Mouse (Mus musculus): ENCODE data around the gene Ndel1. TPM values are rescaled to one million over a fixed set of nuclear protein-coding genes. Genes with fewer than 3 reads are reported as not detected.
"Not testable (repeated sequence)": the region's sequence is repeated elsewhere in the genome, so short reads cannot be mapped to it uniquely, and the experiment has no call there.

Ndel1 gene
- polyA plus RNA-seq, 1 experiment from 2014 or later, result 61.6 TPM

DNA sequence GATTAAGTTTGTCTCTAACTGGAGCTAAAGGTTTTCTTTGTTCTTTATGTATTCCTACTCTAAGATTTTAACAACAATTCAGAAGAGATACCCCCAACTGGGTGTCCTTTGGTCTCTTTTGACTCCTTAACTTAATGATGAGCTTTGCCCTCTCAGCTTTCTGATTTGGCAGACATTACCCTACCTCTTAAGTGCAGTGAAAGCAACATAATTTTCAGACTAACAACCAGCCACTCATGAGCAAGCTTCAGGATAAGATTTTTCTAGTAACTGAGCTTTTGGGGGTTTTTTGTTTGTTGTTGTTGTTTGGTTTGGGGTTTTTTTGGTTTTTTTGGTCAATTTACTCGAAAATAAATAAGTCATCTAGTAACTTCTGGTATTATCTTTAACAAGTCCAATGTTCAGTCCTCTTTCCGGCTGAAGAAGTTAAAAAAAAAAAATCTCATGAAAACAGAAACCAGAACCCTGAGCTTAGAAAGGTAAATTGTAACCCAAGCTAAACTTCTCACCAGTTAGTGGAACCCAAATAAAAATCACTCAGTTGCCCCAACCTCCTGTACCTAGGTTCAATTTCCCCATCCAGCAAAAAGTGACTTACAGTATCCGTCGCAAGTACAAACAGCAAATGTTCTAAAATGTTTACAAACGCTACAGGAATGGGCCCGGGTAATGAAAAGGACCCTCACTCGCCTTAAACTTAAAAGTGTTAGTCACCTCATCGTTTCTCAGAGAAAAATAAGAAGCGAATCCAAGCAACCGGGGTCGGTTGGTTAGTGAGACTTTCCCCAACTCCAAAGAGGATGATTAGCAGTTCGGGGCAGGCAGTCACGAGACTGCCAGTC is 19.8 kb downstream of the Ndel1 start:
- peaks cover 12% of the 10 kb centered on the region for H3K4me1 ChIP-seq (ENCODE audit: control insufficient read depth, insufficient read depth, low read length)
- peak overlapping the region; percentile 93 for H3K27ac ChIP-seq (ENCODE audit: low read depth, low read length)
- peak overlapping the region; percentile 92 for H3K9ac ChIP-seq (ENCODE audit: low read length)
- no peaks in the 10 kb centered on the region for H3K9me3 ChIP-seq (ENCODE audit: control insufficient read depth, low read length)
- DNase-seq (ENCODE audit: low spot score), result no peak
- no peaks in the 10 kb centered on the region for H3K27me3 ChIP-seq (ENCODE audit: control insufficient read depth, insufficient read depth, low read length)
- H3K4me3 ChIP-seq (ENCODE audit: low read depth, low read length), result peak overlapping the region; percentile 92
- 6% methylated on average over 13 of the region's 13 CpGs for WGBS
- H3K4me2 ChIP-seq (ENCODE audit: low read depth), result peak overlapping the region; percentile 80
- no peaks in the 10 kb centered on the region for H3K36me3 ChIP-seq (ENCODE audit: control insufficient read depth, insufficient read depth, low read length)
- ATAC-seq (ENCODE audit: insufficient read depth, low FRiP score, low TSS enrichment), result no peak

GRCm38 (mm10) chr11:68850862-68851261 is 20.8 kb downstream of the Ndel1 start:
- H3K4me2 ChIP-seq (ENCODE audit: low read depth), result no peak overlapping the region
- DNase-seq (ENCODE audit: low spot score), result no peak
- H3K9ac ChIP-seq (ENCODE audit: low read length), result no peak overlapping the region
- ATAC-seq (ENCODE audit: insufficient read depth, low FRiP score, low TSS enrichment), result no peak
- peaks cover 12% of the 10 kb centered on the region for H3K4me1 ChIP-seq (ENCODE audit: control insufficient read depth, insufficient read depth, low read length)
- H3K36me3 ChIP-seq (ENCODE audit: control insufficient read depth, insufficient read depth, low read length), result no peaks in the 10 kb centered on the region
- 90% methylated on average over 7 of the region's 7 CpGs for WGBS
- no peak overlapping the region for H3K27ac ChIP-seq (ENCODE audit: low read depth, low read length)
- H3K4me3 ChIP-seq (ENCODE audit: low read depth, low read length), result no peak overlapping the region
- H3K9me3 ChIP-seq (ENCODE audit: control insufficient read depth, low read length), result no peaks in the 10 kb centered on the region
- H3K27me3 ChIP-seq (ENCODE audit: control insufficient read depth, insufficient read depth, low read length), result no peaks in the 10 kb centered on the region

DNA sequence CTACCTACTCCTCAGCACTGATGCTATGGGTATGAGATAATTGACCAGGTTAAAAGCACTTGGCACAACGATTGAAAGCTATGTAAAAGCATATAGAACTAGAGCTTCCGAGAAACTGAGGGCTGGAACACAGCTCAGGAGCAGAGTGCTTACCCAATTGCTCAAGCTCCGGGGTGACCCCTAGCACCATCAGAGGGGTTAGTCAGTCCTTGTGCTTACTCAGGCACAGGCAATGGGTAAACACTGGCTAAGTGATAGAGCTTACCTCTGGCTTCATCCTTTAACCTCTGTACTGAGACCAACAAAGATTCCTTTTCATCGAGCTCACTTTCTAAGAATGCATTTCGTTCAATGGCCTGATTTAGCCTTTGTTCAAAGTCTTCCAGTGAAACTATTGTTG is 32.1 kb downstream of the Ndel1 start:
- DNase-seq (ENCODE audit: low spot score), result no peak
- peaks cover 9% of the 10 kb centered on the region; the same call in 1 of the 2 replicates for H3K36me3 ChIP-seq (ENCODE audit: control insufficient read depth, insufficient read depth, low read length)

DNA sequence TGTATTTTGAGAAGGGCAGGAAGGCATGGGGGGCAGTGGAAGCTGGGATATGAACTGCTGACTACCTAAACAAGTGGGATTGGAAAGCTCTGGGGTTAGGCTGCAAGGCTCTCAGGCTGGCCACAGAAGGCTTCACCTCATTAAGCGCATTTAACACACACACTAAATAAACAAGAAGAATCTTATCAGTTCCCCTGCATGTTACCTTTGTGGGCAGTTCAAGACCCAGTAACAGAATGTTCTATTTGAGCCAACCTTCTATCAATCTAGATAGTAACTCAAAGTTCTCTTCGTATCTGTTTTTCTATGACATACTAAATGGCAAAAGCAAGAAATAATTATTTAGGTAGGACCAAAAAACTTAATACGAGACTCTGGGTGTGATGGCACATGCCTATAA is 36.6 kb downstream of the Ndel1 start:
- WGBS, result 94% methylated on average over 3 of the region's 3 CpGs
- H3K9me3 ChIP-seq (ENCODE audit: control insufficient read depth, low read length), result no peaks in the 10 kb centered on the region
- no peak for ATAC-seq (ENCODE audit: insufficient read depth, low FRiP score, low TSS enrichment)
- no peaks in the 10 kb centered on the region for H3K27me3 ChIP-seq (ENCODE audit: control insufficient read depth, insufficient read depth, low read length)
- H3K36me3 ChIP-seq (ENCODE audit: control insufficient read depth, insufficient read depth, low read length), result peaks cover 9% of the 10 kb centered on the region; the same call in 1 of the 2 replicates
- H3K4me2 ChIP-seq (ENCODE audit: low read depth), result no peak overlapping the region
- no peak overlapping the region for H3K9ac ChIP-seq (ENCODE audit: low read length)
- H3K27ac ChIP-seq (ENCODE audit: low read depth, low read length), result no peak overlapping the region
- no peaks in the 10 kb centered on the region for H3K4me1 ChIP-seq (ENCODE audit: control insufficient read depth, insufficient read depth, low read length)
- H3K4me3 ChIP-seq (ENCODE audit: low read depth, low read length), result no peak overlapping the region
- no peak for DNase-seq (ENCODE audit: low spot score)

More for the DNA sequence above, 32.1 kb downstream of the Ndel1 start:
- H3K9ac ChIP-seq (ENCODE audit: low read length), result no peak overlapping the region
- H3K4me1 ChIP-seq (ENCODE audit: control insufficient read depth, insufficient read depth, low read length), result no peaks in the 10 kb centered on the region
- H3K27me3 ChIP-seq (ENCODE audit: control insufficient read depth, insufficient read depth, low read length), result no peaks in the 10 kb centered on the region
- no peak overlapping the region for H3K27ac ChIP-seq (ENCODE audit: low read depth, low read length)
- no peak overlapping the region for H3K4me2 ChIP-seq (ENCODE audit: low read depth)
- ATAC-seq (ENCODE audit: insufficient read depth, low FRiP score, low TSS enrichment), result no peak
- 76% methylated on average over 5 of the region's 5 CpGs for WGBS
- no peaks in the 10 kb centered on the region for H3K9me3 ChIP-seq (ENCODE audit: control insufficient read depth, low read length)
- H3K4me3 ChIP-seq (ENCODE audit: low read depth, low read length), result no peak overlapping the region

- H3K9me3 ChIP-seq (ENCODE audit: control insufficient read depth, low read length), result no peaks in the 10 kb centered on the region
- no peak for DNase-seq (ENCODE audit: low spot score)
- ATAC-seq (ENCODE audit: insufficient read depth, low FRiP score, low TSS enrichment), result no peak
- no peak overlapping the region for H3K27ac ChIP-seq (ENCODE audit: low read depth, low read length)
- H3K9ac ChIP-seq (ENCODE audit: low read length), result no peak overlapping the region
- no peaks in the 10 kb centered on the region for H3K4me1 ChIP-seq (ENCODE audit: control insufficient read depth, insufficient read depth, low read length)
- no peak overlapping the region for H3K4me2 ChIP-seq (ENCODE audit: low read depth)
- peaks cover 4% of the 10 kb centered on the region; the same call in 1 of the 2 replicates for H3K36me3 ChIP-seq (ENCODE audit: control insufficient read depth, insufficient read depth, low read length)
- no peaks in the 10 kb centered on the region for H3K27me3 ChIP-seq (ENCODE audit: control insufficient read depth, insufficient read depth, low read length)
- H3K4me3 ChIP-seq (ENCODE audit: low read depth, low read length), result no peak overlapping the region
Measured at GRCm38 (mm10) chr11:68833593-68833992, 38.1 kb downstream of the Ndel1 start.

DNA sequence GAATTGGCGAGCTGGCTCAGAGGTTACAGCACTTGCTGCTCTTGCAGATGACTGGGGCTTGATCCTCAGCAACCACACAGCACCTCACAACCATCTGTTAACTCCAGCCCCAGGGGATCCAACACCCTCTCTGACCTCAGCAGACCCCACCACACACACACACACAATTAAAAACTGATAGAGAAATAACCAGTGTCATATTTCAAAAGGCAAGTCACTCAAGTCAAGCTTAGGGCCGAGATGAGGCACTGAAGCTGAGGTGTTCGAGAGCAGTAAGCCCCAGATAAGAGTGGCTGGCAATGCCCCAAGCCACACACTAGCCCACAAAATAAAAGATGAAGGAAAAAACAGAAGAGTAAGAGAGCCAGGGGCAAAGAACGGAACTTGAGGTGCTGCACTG is 38.9 kb downstream of the Ndel1 start:
- Histone ChIP-seq H3K36me3 (ENCODE audit: control insufficient read depth, insufficient read depth, low read length) (peaks cover 4% of the 10 kb centered on the region), H3K9ac (ENCODE audit: low read length) (no peak overlapping the region), H3K27me3 (ENCODE audit: control insufficient read depth, insufficient read depth, low read length) (no peaks in the 10 kb centered on the region), H3K9me3 (ENCODE audit: control insufficient read depth, low read length) (no peaks in the 10 kb centered on the region), H3K4me2 (ENCODE audit: low read depth) (no peak overlapping the region), H3K4me1 (ENCODE audit: control insufficient read depth, insufficient read depth, low read length) (no peaks in the 10 kb centered on the region), H3K27ac (ENCODE audit: low read depth, low read length) (no peak overlapping the region), H3K4me3 (ENCODE audit: low read depth, low read length) (no peak overlapping the region)
- 61% methylated on average over 4 of the region's 4 CpGs for WGBS
- DNase-seq (ENCODE audit: low spot score) (no peak), ATAC-seq (ENCODE audit: insufficient read depth, low FRiP score, low TSS enrichment) (no peak)

GRCm38 (mm10) chr11:68831580-68831979 is 40.1 kb downstream of the Ndel1 start:
- H3K36me3 ChIP-seq (ENCODE audit: control insufficient read depth, insufficient read depth, low read length); ATAC-seq (ENCODE audit: insufficient read depth, low FRiP score, low TSS enrichment): not testable (repeated sequence)
- 93% methylated on average over 5 of the region's 5 CpGs for WGBS

GRCm38 (mm10) chr11:68826735-68827134 is 44.9 kb downstream of the Ndel1 start:
- DNase-seq (ENCODE audit: low spot score) (no peak), ATAC-seq (ENCODE audit: insufficient read depth, low FRiP score, low TSS enrichment) (no peak)
- H3K9me3 ChIP-seq (ENCODE audit: control insufficient read depth, low read length), result no peaks in the 10 kb centered on the region
- no peaks in the 10 kb centered on the region for H3K4me1 ChIP-seq (ENCODE audit: control insufficient read depth, insufficient read depth, low read length)
- H3K36me3 ChIP-seq (ENCODE audit: control insufficient read depth, insufficient read depth, low read length), result peaks cover 6% of the 10 kb centered on the region
- H3K4me3 ChIP-seq (ENCODE audit: low read depth, low read length), result no peak overlapping the region
- H3K27ac ChIP-seq (ENCODE audit: low read depth, low read length), result no peak overlapping the region
- WGBS, result 79% methylated on average over 3 of the region's 3 CpGs
- H3K4me2 ChIP-seq (ENCODE audit: low read depth), result no peak overlapping the region
- no peaks in the 10 kb centered on the region for H3K27me3 ChIP-seq (ENCODE audit: control insufficient read depth, insufficient read depth, low read length)
- H3K9ac ChIP-seq (ENCODE audit: low read length), result no peak overlapping the region

More at GRCm38 (mm10) chr11:68831580-68831979, 40.1 kb downstream of the Ndel1 start:
- not testable (repeated sequence) for H3K9me3 ChIP-seq (ENCODE audit: control insufficient read depth, low read length); H3K27me3 ChIP-seq (ENCODE audit: control insufficient read depth, insufficient read depth, low read length); H3K4me2 ChIP-seq (ENCODE audit: low read depth); H3K4me1 ChIP-seq (ENCODE audit: control insufficient read depth, insufficient read depth, low read length); H3K27ac ChIP-seq (ENCODE audit: low read depth, low read length); DNase-seq (ENCODE audit: low spot score); H3K4me3 ChIP-seq (ENCODE audit: low read depth, low read length); H3K9ac ChIP-seq (ENCODE audit: low read length)

DNA sequence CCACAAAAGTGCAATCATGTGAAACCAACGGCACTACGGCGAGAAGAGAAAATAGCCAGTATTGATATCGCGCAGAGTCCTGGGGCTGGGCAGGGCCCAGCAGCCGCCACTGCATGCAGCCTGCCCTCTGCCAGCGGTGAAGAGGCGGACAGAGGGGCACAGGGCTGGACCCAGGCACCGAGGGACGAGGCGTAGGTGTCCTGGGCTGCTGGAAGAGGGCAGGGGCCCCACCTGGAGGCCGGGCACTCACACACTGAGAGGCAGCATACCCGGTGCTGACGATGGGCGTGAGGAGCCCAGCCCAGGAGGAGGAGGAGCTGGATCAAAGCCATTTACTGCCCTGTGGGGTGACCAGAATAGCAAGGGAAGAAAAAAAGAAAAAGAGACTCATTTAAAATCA is 49.3 kb downstream of the Ndel1 start:
- 81% methylated on average over 15 of the region's 15 CpGs for WGBS
- Histone ChIP-seq H3K27ac (ENCODE audit: low read depth, low read length) (no peak overlapping the region), H3K27me3 (ENCODE audit: control insufficient read depth, insufficient read depth, low read length) (no peaks in the 10 kb centered on the region), H3K9me3 (ENCODE audit: control insufficient read depth, low read length) (no peaks in the 10 kb centered on the region), H3K4me2 (ENCODE audit: low read depth) (no peak overlapping the region), H3K4me1 (ENCODE audit: control insufficient read depth, insufficient read depth, low read length) (no peaks in the 10 kb centered on the region), H3K36me3 (ENCODE audit: control insufficient read depth, insufficient read depth, low read length) (peaks cover 9% of the 10 kb centered on the region), H3K4me3 (ENCODE audit: low read depth, low read length) (no peak overlapping the region), H3K9ac (ENCODE audit: low read length) (no peak overlapping the region)
- ATAC-seq (ENCODE audit: insufficient read depth, low FRiP score, low TSS enrichment) (no peak), DNase-seq (ENCODE audit: low spot score) (no peak)

Measured in neural tube, embryonic 11.5 days (tissue).